Mouse (Mus musculus): Measurements from ENCODE around the gene 2900026A02Rik. TPM values are rescaled to one million over a fixed set of nuclear protein-coding genes. Genes with fewer than 3 reads are reported as not detected.

Gene 2900026A02Rik
- total RNA-seq, 2 experiments from 2014 or later = 37.3 to 39.1 TPM

GRCm38 (mm10) chr5:113175976-113176375, 45.1 kb downstream of the 2900026A02Rik start:
- no peak for DNase-seq (ENCODE audit: low spot score in 2 of 2)

- DNase-seq (ENCODE audit: low spot score in 2 of 2) = peak in 1 of 2 experiments; percentile 49
These were observed 45.9 kb downstream of the 2900026A02Rik start for GRCm38 (mm10) chr5:113174916-113175692.

DNA sequence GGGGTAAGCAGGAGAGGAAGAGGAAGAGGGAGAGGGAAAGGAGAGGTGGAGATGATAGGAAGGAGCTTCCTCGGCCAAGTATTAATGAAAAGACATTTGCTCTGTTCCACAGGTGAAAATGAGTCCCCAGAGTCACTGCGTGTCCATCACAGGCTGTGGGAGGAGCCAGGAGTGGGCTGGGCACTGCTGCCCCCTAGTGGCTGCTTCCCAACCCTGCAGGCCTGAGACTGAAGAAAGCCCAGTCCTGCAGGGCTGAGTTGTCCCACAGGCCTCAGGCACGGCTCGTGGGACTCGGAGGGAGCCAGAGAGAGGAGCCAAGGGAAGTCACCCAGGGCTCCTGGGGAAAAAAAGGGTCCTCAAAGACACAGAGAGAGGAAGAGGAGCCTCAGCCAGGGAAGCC, 47.7 kb downstream of the 2900026A02Rik start:
- peak; percentile 81 to 84 for DNase-seq (ENCODE audit: low spot score in 2 of 2)

GRCm38 (mm10) chr5:113171968-113172578, 49.0 kb downstream of the 2900026A02Rik start:
- no peak for DNase-seq (ENCODE audit: low spot score in 2 of 2)

DNA sequence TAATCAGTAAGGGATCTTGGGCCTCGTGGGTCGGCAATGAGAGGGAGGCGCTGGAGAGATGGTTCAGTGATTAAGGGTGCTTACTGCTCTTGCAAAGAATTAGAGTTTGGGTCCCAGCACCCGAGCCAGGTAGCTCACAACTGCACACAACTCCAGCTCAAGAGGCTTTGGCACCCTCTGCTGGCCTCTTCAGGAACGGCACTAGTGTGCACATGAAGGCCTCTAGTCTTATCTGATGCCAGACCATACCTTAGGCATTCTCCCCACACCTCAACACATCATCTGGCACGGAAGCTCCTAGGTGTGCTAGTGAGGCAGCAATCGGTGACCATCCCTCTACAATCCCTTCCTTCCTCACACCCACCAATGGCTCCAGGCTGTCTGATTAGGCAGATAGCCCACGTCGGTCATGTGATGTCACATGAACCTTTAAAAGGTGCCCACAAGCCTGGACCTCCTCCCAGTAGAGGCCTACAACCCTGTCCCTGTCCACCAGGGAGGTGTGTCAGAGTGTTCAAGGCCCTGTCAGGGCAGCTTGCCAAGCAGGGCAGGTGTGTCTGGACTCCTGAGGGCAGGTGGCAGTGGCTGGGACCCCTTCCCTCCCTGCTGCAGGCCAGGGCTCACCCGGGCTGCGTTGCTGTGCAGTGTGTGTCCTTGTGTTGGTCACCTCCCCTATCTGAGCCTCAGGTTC, 50.8 kb downstream of the 2900026A02Rik start:
- no peak for DNase-seq (ENCODE audit: low spot score in 2 of 2)

GRCm38 (mm10) chr5:113167733-113168132, 53.3 kb downstream of the 2900026A02Rik start:
- DNase-seq (ENCODE audit: low spot score in 2 of 2) = peak; percentile 63 to 67

DNA sequence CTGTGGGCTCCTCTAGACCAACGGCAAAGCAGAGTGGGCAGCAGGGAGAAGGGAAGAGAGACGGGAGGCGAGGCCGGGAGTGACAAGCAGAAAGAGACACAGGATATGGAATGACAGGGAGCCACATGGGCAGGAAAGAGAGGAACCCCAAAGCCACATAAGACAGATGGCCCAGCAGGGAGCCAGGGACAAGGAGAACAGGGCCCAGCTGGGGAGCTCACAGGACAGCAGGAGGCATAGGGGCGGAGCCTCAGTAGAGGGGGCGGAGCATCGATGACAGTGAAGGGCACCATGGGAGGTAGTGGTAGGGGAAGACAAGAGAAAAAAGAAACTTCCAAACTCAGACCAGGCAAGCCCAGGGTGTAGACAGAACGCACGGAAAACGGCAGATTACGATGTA, 55.6 kb downstream of the 2900026A02Rik start:
- no peak for DNase-seq (ENCODE audit: low spot score in 2 of 2)

DNA sequence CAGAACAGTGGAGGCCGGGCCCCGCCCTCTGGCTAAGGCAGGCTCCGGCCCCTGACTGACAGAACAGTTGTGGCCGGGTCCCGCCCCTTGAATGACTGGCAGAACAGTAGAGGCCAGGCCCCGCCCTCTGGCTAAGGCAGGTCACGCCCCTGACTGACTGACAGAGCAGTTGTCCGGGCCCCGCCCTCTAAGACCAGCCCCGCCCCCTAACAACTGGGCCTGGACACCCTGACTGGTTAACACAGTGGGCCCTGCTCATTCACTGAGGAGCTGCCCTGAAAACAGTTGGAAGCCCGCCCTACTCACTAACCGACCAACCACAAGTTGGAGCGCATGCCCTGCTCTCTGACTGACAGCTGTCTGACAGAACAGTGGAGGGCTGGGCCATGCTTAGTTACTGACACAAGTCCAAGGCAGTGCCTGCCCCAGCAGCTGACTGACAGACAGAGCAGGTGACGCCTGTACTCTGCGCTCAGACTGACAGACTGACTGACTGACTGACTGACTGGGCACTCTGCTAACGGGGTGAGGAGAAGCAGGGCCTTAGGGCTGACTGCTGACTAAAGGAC, 56.1 kb downstream of the 2900026A02Rik start:
- no peak for DNase-seq (ENCODE audit: low spot score in 2 of 2)

DNA sequence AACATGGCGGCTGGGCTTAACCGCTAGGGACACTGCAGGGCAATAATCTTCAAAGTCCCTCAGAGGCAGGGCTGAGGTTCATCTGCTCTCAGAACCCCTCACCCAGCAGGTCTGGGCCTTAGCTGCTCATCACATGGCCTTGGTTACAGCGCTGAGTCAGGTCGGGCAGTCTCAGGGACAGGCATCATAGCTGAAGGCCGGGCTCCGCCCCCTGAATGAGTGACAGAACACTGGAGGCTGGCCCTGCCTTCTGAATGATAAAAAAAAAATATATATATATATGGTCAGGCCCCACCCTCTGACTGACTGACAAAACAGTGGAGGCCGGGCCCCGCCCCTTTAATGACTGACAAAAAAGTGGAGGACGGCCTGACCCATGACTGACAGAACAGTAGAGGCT, 56.6 kb downstream of the 2900026A02Rik start:
- DNase-seq (ENCODE audit: low spot score in 2 of 2) = no peak

GRCm38 (mm10) chr5:113163116-113163515, 57.9 kb downstream of the 2900026A02Rik start:
- no peak for DNase-seq (ENCODE audit: low spot score in 2 of 2)

DNA sequence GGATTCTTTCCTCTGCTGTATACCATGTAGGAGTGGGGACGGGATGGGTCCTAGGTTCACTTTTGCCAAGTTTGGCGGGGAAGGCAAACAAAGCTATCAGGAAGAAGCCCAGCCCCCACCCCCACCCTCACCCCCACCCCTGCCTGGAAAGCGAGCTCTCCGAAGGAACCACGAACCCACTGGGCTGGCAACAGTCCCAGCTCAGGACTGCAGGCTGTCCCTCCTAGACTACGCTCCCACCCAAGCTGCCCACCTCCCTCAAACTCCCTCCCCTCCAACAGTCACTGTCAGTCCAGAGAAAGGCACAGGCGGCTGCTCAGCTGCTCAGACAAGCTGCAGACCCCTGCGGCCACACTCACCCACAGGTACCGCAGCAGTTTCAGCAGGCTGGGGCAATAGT, 58.3 kb downstream of the 2900026A02Rik start:
- no peak for DNase-seq (ENCODE audit: low spot score in 2 of 2)

- no peak for DNase-seq (ENCODE audit: low spot score in 2 of 2)
These were observed 59.5 kb downstream of the 2900026A02Rik start for GRCm38 (mm10) chr5:113161576-113161975.

GRCm38 (mm10) chr5:113160320-113160719, 60.7 kb downstream of the 2900026A02Rik start:
- DNase-seq (ENCODE audit: low spot score in 2 of 2) = no peak

DNA sequence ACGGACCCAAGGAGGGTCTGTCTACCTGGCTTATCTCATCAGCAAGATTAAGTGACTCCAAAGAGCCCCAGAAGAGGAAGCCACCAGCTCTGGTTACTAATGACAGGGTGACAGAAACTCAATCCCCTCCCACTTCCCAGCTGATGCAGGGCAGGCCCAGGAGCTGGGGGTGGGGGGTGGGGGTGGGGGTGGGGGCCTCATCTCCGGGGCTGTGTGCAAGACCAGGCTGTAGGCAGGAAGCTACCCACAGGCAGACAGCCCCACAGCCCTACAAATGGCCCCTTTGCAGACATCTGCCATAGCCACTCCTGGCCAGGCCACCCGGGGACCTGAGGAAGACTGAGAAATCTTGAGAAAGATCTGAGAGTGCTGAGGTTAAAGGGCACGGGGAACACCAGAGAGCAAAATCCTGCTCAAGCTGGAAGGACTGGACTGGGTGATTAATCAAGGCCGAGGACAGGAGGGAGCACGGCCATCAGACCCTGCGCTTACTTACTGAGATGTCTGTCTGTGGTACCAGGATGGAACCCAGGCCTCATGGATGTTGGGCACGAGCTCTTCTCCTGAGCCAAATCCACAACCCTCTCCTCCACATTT, 62.2 kb downstream of the 2900026A02Rik start:
- no peak for DNase-seq (ENCODE audit: low spot score in 2 of 2)

DNA sequence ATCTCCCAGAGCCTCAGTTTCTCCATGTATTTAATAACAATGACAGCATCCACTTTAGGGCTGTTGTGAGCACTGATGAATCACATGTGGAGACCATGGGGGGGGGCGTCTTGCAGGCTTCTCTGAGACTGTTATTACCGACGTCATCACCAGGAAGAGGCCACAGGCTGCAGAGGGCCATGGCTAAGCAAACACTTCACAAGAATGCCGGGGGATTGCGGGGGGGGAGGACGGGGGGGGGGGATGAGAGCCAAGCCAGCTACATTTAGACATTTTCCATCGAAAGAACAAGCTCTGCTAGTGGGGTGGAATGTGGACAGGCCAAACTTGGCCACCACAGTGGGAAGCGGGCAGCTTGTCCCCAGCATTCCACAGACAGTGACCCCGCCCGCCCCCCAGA, 63.4 kb downstream of the 2900026A02Rik start:
- DNase-seq (ENCODE audit: low spot score in 2 of 2) = no peak

DNA sequence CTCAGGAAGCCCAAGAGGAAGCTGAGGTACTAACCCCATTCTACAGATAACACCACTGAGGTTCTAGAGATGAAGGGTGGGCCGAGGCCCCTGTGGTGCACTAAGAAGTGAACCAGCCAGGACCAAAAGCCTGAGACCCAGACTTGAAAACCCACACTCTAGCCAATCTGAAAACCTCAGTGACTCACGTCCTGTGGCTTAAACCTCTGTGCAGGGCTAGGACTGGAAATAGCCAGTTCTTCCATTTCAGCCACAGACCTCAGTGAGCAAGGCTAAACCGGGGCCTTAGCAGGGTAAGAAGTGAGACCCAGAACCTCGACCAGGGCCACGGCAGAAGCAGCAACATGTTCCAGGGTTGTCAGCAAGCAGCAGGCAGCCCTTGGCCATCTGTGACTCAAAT, 64.0 kb downstream of the 2900026A02Rik start:
- no peak for DNase-seq (ENCODE audit: low spot score in 2 of 2)

DNA sequence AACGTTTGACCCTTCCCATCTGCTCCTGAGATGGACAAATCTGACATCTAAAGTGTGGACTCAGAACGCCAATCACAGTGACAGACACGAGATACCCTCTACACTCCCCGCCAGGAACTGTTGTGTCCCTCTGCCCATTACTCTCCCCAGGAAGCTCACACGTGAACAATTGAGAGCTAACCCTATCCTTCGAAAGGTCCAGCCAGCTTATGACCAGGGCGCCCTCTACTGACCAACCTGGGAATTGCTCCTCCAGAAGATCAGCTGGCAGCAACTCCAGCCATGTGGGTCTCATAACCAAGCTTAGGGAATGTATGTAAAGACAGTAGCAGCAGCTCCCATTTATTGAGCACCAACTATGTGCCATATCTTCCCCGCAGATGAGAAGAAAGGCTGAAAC, 65.9 kb downstream of the 2900026A02Rik start:
- peak; percentile 84 to 87 for DNase-seq (ENCODE audit: low spot score in 2 of 2)

DNA sequence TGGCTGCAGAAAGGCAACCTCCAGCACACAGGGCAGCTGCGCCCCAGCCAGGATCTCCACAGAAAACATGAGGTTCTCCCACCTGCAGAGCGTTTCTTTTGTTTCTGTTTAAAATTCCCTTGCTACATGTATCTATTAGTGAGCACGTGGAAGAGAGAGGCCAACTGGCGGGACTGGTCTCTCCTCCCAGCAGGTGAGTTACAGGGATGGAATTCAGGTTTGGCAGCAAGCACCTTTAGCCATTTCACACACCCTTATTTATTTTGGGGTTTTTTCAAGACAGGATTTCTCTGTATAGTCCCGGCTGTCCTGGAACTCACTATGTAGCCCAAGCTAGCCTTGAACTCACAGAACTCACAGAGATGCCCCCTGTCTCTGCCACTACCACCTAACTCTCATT, 66.6 kb downstream of the 2900026A02Rik start:
- no peak for DNase-seq (ENCODE audit: low spot score in 2 of 2)

DNA sequence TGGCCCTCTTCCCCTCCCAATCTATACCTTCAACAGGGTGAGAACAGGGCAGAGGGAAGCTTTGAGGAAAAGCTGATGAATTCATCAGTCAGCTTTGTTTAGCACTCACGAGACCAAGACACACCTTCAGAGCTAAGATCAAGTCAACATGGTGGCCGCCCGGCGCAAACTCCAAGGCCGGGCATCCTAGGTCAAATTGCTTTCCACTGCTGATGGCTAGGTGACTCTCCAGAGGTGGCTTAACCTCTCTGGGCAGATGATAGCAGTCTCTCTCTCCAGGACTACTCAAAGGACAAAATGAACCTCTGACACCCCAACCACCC, 67.6 kb downstream of the 2900026A02Rik start:
- no peak for DNase-seq (ENCODE audit: low spot score in 2 of 2)

DNA sequence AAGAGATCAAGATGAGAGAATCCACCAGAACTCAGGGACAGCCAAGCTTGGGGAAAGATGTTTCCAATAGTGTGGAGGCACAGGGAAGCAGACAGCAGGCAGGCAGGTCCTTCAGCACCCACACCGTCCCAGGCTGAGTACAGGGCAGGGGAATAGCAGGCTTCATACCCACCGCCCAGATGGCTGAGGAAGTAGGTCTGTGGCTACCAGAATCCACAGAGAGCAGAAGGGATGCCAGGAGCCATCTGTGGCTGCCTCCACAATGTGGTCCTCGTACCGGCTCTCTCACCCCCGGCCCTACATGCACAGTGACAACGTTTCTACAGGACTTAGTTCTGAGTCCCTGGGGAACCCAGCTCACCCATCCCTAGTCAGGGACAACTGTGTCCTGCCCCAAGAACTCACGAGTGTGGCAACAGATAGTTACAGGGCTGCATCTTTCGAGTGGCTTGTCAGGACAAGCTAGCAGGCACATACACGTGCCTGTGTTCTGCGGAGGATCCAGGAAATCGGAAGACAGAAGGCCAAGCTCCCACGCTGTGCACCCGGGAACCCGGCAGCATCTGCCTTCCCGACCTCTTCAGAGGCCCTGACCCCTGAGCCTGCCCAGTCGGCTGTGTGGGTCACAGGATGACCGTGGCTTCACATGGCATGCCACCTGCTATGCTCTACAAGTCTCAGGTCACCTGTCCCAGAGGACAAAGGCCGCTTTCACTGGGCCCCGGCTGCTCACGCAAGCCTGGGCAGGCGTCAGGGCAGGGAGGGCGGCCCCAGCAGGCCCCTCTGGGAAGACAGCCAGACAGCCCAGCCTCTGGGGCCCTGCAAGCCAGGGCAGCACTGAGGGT, 68.2 kb downstream of the 2900026A02Rik start:
- DNase-seq (ENCODE audit: low spot score in 2 of 2) = peak in 1 of 2 experiments; percentile 56
